Mouse (Mus musculus) megakaryocyte, embryonic 14.5 days (primary cell): ENCODE results near the gene AC109138.7. TPM values are rescaled to one million over a fixed set of nuclear protein-coding genes. Genes with fewer than 3 reads are reported as not detected.

Experiments
- H3K27me3 ChIP-seq: replicated peaks from 2 replicates; pipeline ENCODE3; 2012; ENCODE audit warnings: inconsistent platforms
- H3K36me3 ChIP-seq: replicated peaks from 2 replicates; pipeline ENCODE3; 2012; ENCODE audit warnings: low read length, inconsistent platforms, mixed read lengths
- H3K4me1 ChIP-seq: 2 replicates; pipeline ENCODE4 v1.6.1; 2012; ENCODE audit warnings: inconsistent platforms
- H3K4me3 ChIP-seq: replicated peaks from 2 replicates; pipeline ENCODE3; 2012; ENCODE audit warnings: moderate library complexity, mild to moderate bottlenecking, inconsistent platforms
- H3K9me3 ChIP-seq: 2 replicates; pipeline ENCODE4 v1.6.1; 2012; ENCODE audit warnings: inconsistent platforms
- FLI1 ChIP-seq: IDR thresholded peaks from 2 replicates; pipeline ENCODE4 v1.6.1; 2012; ENCODE audit warnings: low read length, inconsistent platforms, mixed read lengths
- GATA1 ChIP-seq: IDR thresholded peaks from 3 replicates; pipeline ENCODE4 v1.6.1; 2012; ENCODE audit warnings: mixed read lengths, low read length, inconsistent platforms, borderline replicate concordance
- polyA plus RNA-seq: library from polyadenylated mRNA; stranded (reverse); fragments of >175 nt; gene quantifications from 2 replicates; pipeline ENCODE4 v1.2.3, GENCODE M21; 2012; ENCODE audit warnings: low replicate concordance; ENCODE audit not compliant: insufficient read depth

AC109138.7 gene
- polyA plus RNA-seq, 1 experiment = 73.0 TPM

- Histone ChIP-seq H3K9me3 (no peaks in the 10 kb centered on the region), H3K36me3 (peaks cover 26% of the 10 kb centered on the region), H3K4me1 (peaks cover 69% of the 10 kb centered on the region), H3K27me3 (peaks cover 27% of the 10 kb centered on the region), H3K4me3 (peak overlapping the region; percentile 80)
- TF ChIP-seq FLI1 = no peak
- no peak for TF ChIP-seq GATA1
These were observed 11.0 kb upstream of the AC109138.7 start for GRCm38 (mm10) chr19:4203148-4203547.

DNA sequence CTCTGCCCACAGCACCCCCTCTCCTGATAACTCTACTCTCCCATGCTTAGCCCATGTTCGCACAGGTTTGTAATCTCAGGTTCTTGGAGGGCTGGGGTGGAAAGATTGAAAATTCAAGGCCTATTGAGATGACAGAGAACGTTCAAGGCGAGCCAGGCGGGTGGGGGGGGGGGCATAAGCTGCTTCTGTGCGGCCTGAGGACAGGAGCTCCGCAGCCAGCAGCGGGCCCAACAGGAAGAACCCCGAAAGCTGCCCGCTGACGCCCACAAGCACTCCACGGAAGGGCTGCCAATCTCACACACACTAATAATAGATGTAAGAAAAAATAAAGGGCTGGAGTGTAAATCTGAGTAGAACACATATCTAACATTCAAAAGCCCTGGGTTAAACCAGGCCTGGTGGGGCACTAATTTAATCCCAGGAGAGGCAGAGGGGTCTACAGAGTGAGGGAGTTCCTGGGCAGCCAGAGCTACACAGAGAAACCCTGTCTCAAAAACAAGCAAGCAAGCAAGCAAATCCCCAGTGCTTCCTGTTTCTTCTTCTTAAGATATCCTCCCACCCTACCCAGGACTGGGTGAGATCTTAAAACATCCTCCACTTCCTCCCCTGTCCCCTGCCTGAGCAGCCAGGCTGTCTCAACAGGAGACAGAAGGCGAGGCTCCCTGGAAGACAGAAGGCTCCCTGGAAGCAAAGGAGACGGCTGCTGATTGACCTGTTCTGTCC, 10.4 kb upstream of the AC109138.7 start:
- Histone ChIP-seq H3K9me3 (no peaks in the 10 kb centered on the region), H3K4me3 (peak overlapping the region; percentile 80), H3K36me3 (peaks cover 20% of the 10 kb centered on the region), H3K27me3 (peaks cover 32% of the 10 kb centered on the region), H3K4me1 (peaks cover 73% of the 10 kb centered on the region)
- TF ChIP-seq FLI1 = no peak
- TF ChIP-seq GATA1 = no peak

DNA sequence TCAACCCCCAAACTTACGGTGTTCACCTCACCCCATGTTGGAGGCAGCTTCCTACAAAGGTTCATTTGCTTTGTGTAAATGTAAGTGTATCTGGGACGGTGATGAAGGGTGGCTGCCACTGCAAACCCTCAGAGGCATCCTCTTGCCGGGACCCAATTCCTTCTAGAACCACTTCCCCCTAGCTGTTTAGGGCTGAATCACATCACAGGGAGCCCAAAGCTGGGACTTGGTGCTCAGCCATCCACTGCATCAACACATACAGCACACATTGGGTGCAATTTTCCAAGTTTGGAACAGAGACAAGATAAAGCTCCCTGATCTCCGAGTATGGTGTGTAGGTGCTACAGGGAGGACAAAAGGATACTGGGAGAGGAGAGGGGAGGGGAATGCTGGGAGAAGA, 9.3 kb upstream of the AC109138.7 start:
- no peak for TF ChIP-seq GATA1
- TF ChIP-seq FLI1 = no peak
- Histone ChIP-seq H3K36me3 (peaks cover 9% of the 10 kb centered on the region), H3K27me3 (peaks cover 40% of the 10 kb centered on the region), H3K4me3 (no peak overlapping the region), H3K4me1 (peaks cover 66% of the 10 kb centered on the region), H3K9me3 (no peaks in the 10 kb centered on the region)

DNA sequence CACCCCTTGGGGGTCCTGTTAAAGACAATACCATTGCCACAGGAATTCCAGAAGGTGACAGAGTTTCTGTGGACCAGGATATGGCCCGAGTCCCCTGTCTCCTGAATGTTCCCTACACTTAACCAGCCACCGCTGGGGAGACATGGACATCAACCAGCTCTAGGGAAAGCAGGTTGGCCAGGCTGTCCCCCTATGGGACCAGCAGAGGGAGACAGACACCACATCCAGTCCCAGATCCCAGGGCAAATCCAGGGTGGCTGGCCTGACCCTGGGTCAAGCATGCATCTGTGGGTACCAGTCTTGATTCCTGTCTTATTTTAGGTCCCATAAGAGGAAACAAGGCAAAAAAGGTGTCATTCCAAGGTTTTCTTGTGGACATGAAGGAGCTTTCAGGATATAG, 7.2 kb upstream of the AC109138.7 start:
- H3K9me3 ChIP-seq = no peaks in the 10 kb centered on the region
- TF ChIP-seq GATA1 = no peak
- no peak for TF ChIP-seq FLI1
- H3K4me3 ChIP-seq = no peak overlapping the region
- no peaks in the 10 kb centered on the region for H3K36me3 ChIP-seq
- H3K27me3 ChIP-seq = peaks cover 60% of the 10 kb centered on the region
- H3K4me1 ChIP-seq = peaks cover 48% of the 10 kb centered on the region

- Histone ChIP-seq H3K9me3 (no peaks in the 10 kb centered on the region), H3K4me3 (peak overlapping the region; percentile 8), H3K27me3 (peaks cover 75% of the 10 kb centered on the region), H3K4me1 (peaks cover 44% of the 10 kb centered on the region), H3K36me3 (no peaks in the 10 kb centered on the region)
- TF ChIP-seq FLI1 (no peak), GATA1 (no peak)
These were observed 5.6 kb upstream of the AC109138.7 start for GRCm38 (mm10) chr19:4208563-4208962.

DNA sequence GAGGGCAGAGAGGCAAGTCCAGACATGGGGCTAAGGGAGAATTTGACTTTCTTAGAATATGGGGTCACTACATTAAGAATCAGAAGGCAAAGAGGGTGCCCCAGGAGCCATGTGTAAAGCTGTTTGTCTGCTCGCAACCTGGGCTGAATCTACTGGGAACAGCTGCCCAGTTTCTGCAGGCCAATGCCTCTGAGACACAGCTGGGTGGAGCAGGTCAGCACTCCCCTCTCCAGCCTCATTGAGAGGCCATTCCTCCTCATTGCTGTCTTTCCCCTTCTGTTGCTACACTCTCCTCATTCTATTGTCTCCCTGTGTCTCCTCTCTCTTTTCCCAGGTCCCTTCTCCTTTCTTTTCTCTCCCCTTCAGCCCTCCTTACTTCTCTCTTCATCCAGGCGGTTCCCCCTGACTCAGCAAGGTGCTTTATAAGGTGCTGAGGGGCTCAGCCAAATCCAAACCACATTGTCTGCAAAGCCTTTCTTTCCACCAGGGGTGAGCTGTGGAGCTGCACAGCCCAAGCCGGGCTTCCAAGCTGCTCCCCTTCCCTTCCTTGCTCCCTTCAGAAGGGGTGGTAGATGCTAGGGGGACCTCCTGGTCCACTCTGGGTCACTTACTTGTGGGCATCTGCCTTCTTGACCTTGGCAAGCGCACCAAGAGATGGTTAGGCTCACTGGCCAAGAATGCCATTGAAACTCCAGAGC, 2.1 kb upstream of the AC109138.7 start:
- Histone ChIP-seq H3K27me3 (peaks cover 87% of the 10 kb centered on the region), H3K36me3 (no peaks in the 10 kb centered on the region), H3K4me1 (peaks cover 61% of the 10 kb centered on the region), H3K9me3 (no peaks in the 10 kb centered on the region), H3K4me3 (no peak overlapping the region)
- TF ChIP-seq FLI1 = no peak
- TF ChIP-seq GATA1 = no peak

DNA sequence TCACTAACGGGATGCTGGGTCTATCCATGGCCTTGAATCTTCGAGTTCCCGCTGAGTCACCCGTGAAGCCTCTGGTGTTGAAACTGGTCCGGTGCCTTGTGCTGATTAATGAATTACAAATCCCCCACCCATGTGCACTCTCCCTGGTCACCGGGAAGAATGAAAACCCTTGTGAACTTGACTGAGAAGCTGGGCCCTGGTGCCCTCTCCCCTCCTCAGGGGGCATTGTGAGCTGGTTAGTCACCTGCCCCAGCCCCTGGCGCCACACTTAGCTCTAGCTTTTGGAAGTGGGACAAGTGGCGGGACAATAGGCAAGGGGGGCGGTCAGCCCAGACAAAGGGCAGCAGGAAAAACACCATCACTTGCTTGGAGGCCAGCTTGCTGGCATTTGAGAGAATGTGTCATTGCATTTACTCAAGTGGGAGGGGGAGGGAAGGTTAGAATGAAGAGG, 608 bp upstream of the AC109138.7 start:
- H3K36me3 ChIP-seq = no peaks in the 10 kb centered on the region
- no peak for TF ChIP-seq FLI1
- TF ChIP-seq GATA1 = no peak
- H3K27me3 ChIP-seq = peaks cover 94% of the 10 kb centered on the region
- H3K4me3 ChIP-seq = peak overlapping the region; percentile 81
- peaks cover 56% of the 10 kb centered on the region for H3K4me1 ChIP-seq
- H3K9me3 ChIP-seq = no peaks in the 10 kb centered on the region

DNA sequence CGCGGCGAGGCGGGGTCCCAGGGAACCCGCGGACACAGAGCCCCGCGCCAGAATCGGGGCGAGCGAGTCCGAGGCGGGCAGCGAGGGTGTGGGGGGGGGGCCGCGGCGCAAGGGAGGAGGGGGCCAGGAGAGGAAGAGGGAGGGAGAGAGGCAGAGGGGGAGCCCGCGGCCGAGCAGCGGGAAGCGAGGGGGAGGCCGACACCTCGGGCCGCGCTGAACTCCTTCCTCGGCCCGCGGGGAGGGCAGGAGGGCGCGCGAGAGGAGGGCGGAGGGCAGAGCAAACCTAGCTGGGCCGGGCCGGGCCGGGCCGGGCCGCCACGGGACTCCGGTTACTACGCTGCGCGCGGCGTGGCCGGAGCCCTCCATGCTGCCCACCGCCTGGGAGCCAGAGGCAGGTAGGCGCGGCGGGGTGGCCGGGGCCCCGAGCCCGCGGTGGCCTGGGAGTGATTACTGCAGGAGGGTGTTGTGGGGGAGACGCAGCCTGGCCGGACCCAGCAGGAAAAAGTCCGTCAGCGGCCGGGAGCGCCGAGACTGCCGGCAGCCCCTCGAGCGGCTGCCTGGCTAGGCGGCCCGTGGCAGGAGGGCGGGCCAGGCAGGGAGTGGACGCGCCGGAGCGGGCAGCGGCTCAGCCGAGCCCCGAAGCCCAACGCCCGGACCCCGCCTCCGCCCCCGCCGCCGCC, 754 bp downstream of the AC109138.7 start:
- Histone ChIP-seq H3K36me3 (no peaks in the 10 kb centered on the region), H3K9me3 (no peaks in the 10 kb centered on the region), H3K4me1 (peaks cover 60% of the 10 kb centered on the region), H3K4me3 (peak overlapping the region; percentile 89), H3K27me3 (peaks cover 97% of the 10 kb centered on the region)
- no peak for TF ChIP-seq GATA1
- no peak for TF ChIP-seq FLI1

DNA sequence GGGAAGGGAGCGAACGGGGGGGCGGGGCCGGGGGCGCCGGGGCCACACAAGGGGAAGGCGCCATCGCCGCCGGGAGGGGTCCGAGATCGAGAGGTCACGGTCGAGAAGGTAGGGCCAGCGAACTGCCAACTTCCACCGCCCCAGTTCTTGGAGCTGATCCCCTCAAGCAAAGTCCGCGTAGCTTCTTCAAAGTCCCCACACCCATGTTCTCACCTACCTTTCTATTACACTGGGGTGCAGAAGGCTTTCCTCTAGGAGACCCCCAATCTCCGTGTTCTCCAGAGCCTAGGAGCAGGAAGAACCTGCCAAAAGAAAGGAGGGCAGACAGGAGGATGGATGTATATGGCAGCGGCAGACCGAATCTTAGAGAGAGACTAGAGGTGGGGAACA, 1.3 kb downstream of the AC109138.7 start:
- peaks cover 97% of the 10 kb centered on the region for H3K27me3 ChIP-seq
- no peaks in the 10 kb centered on the region for H3K36me3 ChIP-seq
- no peak for TF ChIP-seq GATA1
- peak overlapping the region; percentile 80 for H3K4me3 ChIP-seq
- no peaks in the 10 kb centered on the region for H3K9me3 ChIP-seq
- peaks cover 66% of the 10 kb centered on the region for H3K4me1 ChIP-seq

- H3K27me3 ChIP-seq = peaks cover 98% of the 10 kb centered on the region
- no peaks in the 10 kb centered on the region for H3K9me3 ChIP-seq
- no peaks in the 10 kb centered on the region for H3K36me3 ChIP-seq
- peak overlapping the region; percentile 43 for H3K4me3 ChIP-seq
- no peak for TF ChIP-seq FLI1
- TF ChIP-seq GATA1 = no peak
- H3K4me1 ChIP-seq = peaks cover 73% of the 10 kb centered on the region
These were observed 2.0 kb downstream of the AC109138.7 start for GRCm38 (mm10) chr19:4216041-4216685.
